Mouse (Mus musculus): ENCODE measurements around the gene Dpp8.
"Not testable (repeated sequence)": the region's sequence is repeated elsewhere in the genome, so short reads cannot be mapped to it uniquely, and the experiment has no call there.

The Dpp8 gene

DNA sequence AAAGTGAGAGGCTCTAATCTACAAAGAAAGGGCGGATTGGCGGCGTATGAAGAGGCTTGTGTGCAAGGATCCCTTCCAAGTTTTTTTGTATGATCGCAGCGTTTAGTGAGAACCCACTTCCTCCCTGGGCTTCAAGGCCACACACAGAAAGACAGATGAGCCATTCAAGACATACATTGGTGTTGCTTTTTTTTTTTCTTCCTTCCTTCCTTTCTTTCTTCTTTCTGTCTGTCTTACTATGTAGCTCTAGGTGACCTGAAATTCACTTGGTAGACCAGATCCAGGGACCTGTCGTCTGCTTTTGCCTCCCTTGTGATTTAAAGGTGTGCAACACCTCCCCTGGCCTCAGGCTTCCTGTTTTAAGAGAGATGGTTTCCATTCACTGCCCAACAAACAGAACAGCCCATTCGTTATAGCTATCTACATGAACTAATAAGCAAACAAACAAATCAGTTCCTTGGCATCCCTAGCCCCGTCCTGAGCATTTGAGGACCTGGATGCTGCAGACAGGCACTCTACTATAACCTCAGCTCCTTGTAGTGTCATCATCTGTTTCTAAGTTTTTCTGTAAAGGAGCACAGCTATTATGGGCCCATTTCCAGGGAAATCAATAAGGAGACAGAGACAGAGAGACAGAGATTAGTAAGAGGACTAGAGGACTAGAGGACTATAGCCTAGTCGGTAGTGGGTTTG, 10.2 kb upstream of the Dpp8 start:
- CTCF ChIA-PET, result no interaction called here

DNA sequence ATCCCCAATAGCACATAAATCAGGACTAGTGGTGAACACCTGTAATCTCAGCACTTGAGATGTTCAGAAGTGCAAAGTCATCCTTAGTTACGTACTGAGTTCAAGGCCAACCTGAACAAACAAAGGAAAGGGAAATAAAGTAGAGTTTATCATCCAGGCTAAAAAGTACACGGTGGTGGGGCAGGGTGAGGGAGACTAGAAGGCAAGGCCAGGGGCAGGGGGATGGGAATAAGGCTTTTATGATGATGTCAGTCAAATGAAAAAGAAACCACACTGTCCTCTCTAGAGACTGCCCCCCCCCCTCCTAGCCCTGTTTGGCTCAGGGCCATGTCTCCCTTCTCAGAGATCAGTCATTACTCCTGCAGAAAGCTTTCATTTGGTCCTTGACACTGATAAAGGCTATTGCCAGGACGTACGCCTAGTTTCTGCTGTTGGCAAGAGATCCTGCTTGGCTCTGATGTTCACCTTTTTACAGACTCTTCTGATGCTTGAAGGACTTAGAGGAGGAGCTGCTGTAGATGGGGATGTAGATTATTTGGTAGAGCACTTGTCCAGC, 9.6 kb upstream of the Dpp8 start:
- CTCF ChIA-PET, result no interaction called here

DNA sequence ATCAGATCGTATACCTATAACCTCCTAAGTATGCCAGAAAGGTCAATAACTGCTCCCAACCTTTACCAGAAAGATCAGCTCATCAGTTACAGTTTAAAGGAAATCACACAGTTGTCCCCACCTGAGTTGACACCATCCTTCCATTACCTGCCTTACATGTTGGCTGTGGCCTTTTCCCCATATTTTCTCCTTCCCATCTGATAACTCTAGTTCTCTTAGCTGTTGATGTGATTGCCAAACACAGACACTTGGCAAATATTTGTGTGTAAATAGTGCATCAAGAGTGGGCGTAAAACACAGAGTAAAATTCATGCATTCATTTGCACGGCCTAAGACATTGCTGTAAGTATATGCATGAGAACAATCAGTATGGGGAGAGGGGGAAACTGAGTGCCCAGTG, 8.8 kb upstream of the Dpp8 start:
- CTCF ChIA-PET, result no interaction called here

DNA sequence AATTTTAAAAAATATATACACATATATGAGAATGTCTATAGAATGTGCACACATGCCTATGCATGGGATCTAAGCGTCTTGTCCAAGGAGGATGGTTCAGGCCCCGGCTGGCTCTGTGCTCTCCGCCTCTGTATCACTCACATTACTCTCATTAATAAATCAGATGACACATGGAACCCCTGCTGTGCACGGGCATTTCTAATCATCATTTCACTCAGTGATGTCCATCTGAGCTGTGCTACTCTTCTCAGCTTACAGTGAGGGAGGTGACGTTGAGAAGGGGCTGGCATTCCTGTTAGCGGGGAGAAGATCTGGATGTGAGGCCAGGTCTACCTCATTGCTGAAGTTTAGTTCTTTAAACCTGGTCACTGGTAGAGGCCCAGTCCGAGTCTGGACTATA, 5.0 kb upstream of the Dpp8 start:
- CTCF ChIA-PET, result no interaction called here

DNA sequence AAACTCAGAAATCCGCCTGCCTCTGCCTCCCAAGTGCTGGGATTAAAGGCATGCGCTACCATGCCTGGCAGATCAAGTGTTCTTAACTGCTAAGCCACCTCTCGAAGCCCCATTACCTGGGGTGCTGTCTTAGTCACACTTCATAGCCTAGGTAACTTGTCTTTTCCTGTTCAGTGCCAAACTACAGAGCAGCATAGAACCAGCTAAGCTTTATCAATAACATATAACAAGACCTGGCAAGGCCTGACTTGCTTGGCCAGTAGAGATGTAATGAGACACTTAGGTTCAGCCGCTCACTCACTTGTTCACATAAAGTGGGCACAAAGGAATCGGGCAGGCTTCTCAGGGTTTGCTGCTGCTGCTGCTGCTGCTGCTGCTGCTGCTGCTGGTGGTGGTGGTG, 3.9 kb upstream of the Dpp8 start:
- CTCF ChIA-PET, result no interaction called here

DNA sequence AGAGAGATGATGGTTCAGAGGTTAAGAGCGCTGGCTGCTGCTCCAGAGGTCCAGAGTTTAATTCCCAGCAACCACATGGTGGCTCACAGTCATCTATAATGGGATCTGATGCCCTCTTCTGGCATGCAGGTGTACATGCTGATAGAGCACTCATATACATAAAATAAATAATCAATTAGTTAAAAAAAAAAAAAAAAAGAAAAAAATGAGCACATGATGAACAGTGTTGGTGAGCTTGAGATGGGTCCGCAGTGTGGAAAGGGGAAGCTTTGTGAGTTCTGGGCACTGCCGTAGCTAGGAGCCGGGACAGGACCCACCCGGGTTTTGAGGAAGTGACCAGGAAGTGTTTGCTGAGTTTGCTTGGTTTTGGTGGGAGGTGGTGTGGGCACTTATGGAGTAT, 859 bp upstream of the Dpp8 start:
- CTCF ChIA-PET, result interaction anchor here (0.6 to 0.7 kb wide), 2 partner anchors 28 to 56 kb away, joined by 3 to 4 read pairs; no protein-coding TSS in a partner anchor

DNA sequence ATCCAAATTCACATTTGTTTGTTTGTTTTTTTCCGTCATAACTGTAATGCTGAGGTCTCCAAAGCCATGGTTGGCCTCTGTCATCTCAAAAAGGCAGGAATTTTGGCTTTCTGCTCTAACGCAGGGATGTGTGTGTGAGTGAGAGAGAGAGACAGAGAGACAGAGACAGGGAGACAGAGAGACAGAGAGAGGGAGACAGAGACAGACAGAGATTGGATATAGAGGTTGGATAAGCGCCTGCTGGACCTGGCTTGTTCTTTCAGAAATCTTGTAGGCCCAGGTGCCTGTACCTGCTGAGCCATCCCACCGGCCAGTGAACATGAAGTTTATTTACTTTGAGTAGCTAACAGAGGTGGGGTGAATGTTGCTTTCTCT, 333 bp upstream of the Dpp8 start:
- CTCF ChIA-PET, result interaction anchor here (0.7 kb wide), 1 partner anchor 29 kb away, joined by 4 read pairs; no protein-coding TSS in a partner anchor

DNA sequence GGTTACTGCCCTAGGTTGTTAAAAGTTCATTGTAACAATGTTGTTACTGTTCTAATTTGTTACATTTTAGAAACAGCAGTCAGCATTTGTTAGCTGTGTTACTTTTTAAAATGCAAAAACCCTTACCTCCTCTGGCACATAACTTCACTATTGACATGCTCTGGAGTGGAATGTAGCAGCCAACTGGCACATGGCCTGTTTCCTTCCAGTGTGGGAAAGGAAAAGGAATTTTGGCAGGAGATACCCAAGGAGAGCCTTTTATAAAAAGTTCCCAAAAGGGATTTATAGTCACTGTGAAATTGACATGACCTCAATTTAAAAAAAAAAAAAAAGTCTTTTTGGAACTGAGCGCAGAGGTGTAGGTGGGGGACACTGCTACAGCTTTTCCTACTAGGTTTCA, 4.2 kb downstream of the Dpp8 start:
- CTCF ChIA-PET, result no interaction called here

DNA sequence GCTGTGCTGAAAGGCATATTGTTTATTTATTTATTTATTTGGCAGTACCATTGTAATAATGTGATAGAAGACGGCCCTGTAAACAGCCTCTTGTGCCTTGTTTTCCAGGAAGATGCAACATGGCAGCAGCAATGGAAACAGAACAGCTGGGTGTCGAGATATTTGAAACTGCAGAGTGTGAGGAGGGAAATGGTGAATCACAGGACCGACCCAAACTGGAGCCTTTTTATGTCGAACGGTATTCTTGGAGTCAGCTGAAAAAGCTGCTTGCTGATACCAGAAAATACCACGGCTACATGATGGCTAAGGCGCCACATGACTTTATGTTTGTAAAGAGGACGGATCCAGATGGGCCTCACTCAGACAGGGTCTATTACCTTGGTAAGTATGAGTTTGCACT, 4.6 kb downstream of the Dpp8 start:
- CTCF ChIA-PET, result no interaction called here

DNA sequence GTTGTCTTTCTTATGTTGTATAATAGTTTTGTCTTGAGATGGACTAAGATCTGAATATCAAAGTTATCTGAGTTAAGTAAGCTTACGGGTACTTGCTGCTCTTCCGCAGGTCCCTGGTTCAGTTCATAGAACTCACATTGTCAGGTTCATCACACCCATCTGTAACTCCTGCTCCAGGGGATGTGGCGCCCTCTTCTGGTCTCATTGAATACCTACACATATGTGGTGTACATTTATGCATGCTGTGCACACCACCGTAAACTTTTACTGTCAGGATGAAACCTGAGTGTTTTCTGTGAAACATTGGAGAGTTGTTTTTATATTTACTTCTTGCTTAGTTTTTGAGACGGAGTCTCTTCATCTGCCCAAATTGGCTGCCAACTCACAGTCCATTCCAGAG, 9.2 kb downstream of the Dpp8 start:
- CTCF ChIA-PET, result no interaction called here

DNA sequence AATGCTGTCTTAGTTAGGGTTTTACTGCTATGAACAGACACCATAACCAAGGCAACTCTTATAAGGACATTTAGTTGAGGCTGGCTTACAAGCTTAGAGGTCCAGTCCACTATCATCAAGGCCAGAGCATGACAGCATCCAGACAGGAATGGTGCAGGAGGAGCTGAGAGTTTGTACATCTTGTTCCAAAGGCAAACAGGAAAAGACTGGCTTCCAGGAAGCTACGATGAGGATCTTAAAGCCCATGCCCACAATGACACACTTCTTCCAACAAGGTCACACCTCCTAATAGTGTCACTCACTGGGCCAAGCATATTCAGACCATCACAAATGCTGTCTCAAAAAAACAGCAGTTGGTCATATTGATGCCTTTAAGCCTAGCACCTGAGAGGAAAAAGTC, 14.8 kb downstream of the Dpp8 start:
- CTCF ChIA-PET, result no interaction called here

DNA sequence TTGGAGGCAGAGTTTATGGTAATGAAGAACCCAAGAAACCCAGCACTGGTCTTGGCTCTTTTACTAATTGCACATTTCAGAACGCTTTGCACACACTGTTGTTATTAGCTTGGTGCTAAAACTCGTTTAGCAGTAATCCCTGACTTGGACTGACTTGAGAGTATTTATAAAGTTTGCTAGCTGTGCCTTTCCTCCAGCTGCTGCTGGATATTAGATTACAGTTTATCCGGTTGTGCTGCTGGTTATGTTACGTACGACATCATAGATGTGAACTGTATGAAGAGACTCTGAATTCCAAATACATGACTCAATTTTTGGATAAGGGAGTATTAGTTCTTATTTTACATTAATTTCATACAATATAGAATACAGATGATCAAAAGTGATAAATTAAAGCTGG, 17.2 kb downstream of the Dpp8 start:
- CTCF ChIA-PET, result no interaction called here

DNA sequence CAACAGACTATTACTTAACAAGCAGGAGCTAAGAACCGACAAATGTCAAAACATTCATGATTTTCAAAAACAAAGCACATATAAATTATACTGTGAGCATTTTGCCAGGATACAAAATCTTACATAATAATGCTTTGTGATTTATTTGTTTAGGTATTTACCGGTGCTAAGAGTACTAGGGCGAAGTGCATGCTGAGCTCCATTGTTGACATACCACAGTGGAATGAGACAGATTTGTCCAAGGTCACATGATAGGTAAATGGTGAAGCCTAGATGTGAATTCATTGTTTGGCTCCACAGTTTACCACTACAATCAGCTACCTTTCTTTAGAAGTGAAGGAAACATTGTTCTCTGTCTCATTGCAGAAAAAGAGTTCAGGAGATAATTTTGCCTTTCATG, 18.8 kb downstream of the Dpp8 start:
- CTCF ChIA-PET, result no interaction called here

DNA sequence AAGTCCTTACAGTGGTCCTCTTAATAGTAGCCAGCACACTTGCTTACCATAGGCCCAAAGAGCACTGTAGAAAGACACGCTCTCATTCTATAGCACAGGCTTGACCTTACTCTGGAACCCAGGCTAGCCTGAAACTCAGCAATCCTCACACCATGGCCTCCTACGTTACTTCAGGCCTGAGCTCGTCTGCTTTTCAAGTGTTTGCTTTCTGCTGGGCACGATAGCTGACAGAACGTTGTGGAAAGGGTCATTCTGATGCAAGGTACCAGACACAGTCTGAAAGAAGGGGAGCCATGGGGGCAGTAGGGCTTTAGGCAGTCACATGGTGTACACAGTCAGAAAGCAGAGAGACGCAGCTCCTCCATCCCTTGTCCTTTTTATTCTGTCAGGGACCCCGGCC, 32.0 kb downstream of the Dpp8 start:
- CTCF ChIA-PET, result no interaction called here

DNA sequence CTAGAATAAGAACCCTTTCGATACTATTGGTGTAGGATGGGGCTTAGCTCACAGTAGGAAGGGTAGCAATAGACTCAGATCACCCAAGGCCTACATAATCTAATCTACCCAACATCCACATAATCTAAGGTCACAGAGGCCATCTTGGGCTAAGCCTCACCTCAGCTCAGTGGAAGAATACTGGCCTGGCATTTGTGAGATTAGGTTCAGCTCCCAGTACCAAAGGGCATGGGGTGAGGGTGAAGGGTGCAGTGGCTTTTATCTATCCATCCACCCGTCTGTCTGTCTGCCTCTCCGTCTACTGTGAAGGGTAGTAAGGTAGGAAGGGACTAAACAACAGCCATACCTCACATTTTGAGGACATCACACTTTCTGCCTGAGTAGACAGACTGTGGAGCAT, 38.4 kb downstream of the Dpp8 start:
- CTCF ChIA-PET, result interaction anchor here (0.5 kb wide), 1 partner anchor 10 kb away, joined by 5 read pairs; no protein-coding TSS in a partner anchor

DNA sequence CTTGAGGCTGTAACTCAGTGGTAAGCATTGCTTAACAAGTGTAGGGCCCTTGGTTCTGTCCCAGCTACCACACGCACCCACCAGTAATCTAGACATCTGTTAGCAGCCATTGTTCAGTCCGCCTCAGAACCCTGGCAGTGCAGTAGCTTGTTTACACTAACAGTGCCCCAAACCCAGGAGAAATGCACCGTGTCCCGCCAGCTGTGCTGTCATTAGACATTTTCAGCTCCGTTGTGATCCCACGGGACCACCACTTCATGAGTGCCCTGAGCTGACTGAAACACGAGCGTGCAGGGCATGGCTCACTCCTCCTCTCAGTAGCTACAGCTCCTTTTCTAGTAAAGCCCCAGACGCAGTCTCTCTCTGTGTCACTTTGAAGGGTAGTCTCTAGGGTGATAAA, 41.3 kb downstream of the Dpp8 start:
- CTCF ChIA-PET, result interaction anchor here (0.5 kb wide), 1 partner anchor 506 kb away, joined by 3 read pairs; the partner anchor contains the start of gene Plekho2

DNA sequence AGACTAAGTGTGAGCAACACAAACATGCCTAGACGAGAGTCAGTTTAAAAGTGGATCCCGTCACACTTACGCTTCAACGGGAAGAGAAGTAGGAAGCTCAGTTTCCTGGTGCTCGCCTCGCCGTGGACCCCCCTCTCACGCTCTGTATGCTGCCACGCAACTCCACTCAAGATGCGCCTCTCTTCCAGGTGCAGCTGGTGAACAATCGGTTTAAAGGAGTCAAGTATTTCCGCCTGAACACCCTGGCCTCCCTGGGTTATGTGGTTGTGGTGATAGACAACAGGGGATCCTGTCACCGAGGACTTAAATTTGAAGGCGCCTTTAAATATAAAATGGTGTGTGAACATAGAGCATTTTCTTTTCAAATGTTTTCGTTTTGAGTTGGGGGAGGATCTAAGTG, 42.0 kb downstream of the Dpp8 start:
- CTCF ChIA-PET, result interaction anchor here (0.5 kb wide), 1 partner anchor 506 kb away, joined by 3 read pairs; the partner anchor contains the start of gene Plekho2

DNA sequence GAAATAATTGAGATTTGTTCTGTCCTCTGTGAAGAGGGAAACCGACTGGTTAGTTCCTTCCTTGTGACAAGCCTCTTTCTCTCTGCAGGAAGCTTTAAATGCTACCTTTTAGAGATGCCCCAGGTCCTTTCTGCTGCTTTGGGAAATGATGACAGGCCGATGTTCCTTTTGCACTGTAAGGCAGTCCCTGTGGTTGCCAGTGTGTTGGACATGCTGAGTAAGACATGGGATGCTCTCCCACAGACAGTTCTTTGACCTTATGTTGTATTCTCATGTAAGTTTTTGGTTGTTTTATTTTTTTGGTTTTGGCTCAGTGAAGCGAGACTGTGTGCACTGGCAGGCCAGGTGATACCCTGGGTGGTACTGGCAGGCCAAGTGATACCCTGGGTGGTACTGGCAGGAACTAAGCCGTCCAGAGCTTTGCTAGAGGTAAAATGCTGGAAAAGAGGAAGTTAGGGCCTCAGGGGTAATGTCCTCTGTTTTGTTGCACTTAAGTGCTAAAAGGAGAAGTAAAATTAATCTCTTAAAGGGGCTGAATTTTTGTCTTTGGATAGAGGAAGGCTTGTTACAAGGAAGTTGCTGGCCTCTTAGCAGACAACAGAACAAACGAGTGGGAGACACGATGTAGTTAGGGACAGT, 42.8 kb downstream of the Dpp8 start:
- CTCF ChIA-PET, result no interaction called here

DNA sequence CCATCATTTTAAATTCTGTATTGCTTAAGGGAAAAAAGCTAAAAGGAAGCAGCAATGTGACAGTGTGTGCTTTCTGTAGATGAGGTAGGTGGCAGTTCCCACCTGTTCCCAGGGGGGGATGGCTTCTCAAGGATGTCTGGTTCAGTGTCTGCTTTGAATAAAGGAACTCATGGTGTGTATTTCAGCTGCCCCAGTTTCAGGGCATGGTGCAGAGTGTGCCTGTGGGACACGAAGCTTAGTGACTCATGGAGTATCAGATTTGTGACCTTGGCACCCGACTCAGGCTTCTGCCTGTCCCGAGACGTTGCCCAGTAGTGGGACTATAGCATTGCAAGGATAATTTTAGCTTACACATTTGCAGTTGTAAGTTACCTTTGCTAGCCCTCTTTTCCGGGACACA, 45.3 kb downstream of the Dpp8 start:
- CTCF ChIA-PET, result no interaction called here

DNA sequence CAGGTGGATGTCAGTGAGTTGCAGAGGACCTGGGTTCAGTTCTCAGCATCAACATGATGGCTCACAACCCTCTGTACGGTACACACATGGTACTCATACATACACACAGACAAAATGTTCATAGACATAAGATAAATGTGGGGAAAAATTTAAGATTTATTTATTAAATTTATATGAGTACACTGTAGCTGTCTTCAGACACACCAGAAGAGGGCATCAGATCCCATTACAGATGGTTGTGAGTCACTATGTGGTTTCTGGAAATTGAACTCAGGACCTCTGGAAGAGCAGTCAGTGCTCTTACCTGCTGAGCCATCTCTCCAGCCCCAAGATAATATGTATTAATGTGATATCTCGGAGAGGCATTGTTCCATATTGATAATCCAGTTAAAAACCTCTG, 47.9 kb downstream of the Dpp8 start:
- CTCF ChIA-PET, result not testable (repeated sequence)

DNA sequence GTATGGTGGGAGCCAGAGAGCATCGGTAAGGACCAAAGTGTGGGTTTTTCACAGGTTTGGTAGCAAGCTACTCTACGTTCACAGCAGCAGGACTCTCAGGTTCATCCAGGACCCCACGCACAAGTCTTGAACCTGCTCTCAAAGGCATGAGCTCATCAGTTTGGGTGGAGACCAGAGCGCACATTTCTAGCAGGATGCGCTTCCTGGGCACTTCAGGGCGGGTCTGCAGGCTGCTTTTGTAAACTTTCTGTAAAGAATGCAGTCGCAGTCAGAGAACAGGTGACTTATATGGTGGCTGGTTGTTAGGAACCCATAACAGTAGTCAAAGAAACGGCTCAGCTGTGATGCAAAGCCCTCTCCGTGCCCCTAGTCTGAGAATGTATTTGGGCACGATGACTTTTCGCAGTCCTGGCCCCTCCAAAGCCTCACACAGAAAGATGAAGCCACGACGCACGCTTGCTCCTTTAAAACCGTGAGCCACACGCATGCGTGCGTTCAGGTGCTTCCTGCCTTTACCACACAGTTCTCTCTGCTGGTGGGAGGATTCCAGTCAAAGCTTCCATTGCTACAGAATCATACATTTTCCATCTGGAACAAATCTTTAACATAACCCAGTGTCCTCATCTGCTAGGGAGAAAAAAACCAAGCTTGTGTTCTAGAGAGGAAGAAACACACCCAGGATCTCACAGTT, 51.0 kb downstream of the Dpp8 start:
- CTCF ChIA-PET, result no interaction called here

DNA sequence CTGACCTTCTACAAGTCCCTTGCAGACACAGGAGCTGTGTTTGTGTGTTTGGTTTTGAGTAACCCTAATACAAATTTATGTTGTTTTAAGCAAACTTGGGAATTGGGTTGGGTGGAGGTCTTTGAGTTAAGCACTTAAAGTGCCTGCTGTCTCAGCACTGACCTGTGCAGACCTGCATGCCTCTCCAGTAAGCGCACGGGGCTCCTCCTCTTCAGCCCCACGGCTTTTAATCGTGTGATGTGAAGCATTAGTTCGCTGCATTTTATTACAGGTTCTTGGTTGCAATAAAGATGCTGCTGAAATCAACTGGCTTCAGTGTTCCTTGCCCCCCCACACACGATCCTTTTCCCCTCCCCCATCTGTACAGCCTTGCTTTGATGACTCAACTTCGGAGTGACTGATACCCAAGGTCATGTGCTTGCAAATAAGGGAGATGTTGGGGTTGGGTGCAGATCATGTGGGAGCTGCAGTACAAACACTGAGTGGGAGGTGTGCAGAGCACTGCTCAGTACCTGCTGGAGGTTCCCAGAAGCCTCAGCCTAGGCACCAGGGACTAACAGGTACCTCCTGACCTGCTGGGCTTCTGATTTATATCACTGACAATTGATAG, 52.1 kb downstream of the Dpp8 start:
- CTCF ChIA-PET, result interaction anchor here (0.5 to 0.7 kb wide), 3 partner anchors 28 to 861 kb away, joined by 3 to 6 read pairs (median 3); no protein-coding TSS in a partner anchor

Data from spleen, embryonic (tissue).